Mouse (Mus musculus): ENCODE results near the gene Rpusd3.

GRCm38 (mm10) chr6:113424187-113424586 lies 5.0 kb upstream of the Rpusd3 start:
- no peak for TF ChIP-seq CTCF (IDR thresholded peaks at IDR 0.05; ENCODE audit: borderline replicate concordance, extremely low read depth, insufficient read depth, insufficient read length)
- TF ChIP-seq POLR2A (IDR thresholded peaks at IDR 0.05; ENCODE audit: borderline replicate concordance, extremely low read depth, insufficient read depth, insufficient read length, poor library complexity, severe bottlenecking), result no peak
